Mouse (Mus musculus) MEL (cell line): Measurements from ENCODE around the gene Nf1.

Experiments
- CHD2 ChIP-seq: IDR thresholded peaks from 2 replicates; pipeline ENCODE4 v1.6.1; 2011; ENCODE audit warnings: low read length, improper control_type of control experiment
- CTCF ChIP-seq, 3 experiments: IDR thresholded peaks in 2 of 3; conservative IDR thresholded peaks in 1 of 3; 2 replicates each; pipeline ENCODE4 v1.5.1; 2011 to 2012; ENCODE audit warnings: low read length in 3 of 3, low read depth in 2 of 3, mild to moderate bottlenecking in 2 of 3, improper control_type of control experiment in 1 of 3, inconsistent platforms in 1 of 3, mixed read lengths in 1 of 3, moderate library complexity in 1 of 3; ENCODE audit not compliant: control insufficient read depth in 1 of 3, insufficient read depth in 1 of 3, poor library complexity in 1 of 3, severe bottlenecking in 1 of 3
- JUND ChIP-seq: IDR thresholded peaks from 2 replicates; pipeline ENCODE4 v1.6.1; 2011; ENCODE audit warnings: low read depth, mild to moderate bottlenecking, improper control_type of control experiment, low read length
- KAT2A ChIP-seq: conservative IDR thresholded peaks from 2 replicates; pipeline ENCODE4 v1.6.1; 2012; ENCODE audit warnings: low read depth, low read length, improper control_type of control experiment, inconsistent platforms
- MAFK ChIP-seq: IDR thresholded peaks from 2 replicates; pipeline ENCODE4 v1.6.1; 2011; ENCODE audit warnings: low read depth, mild to moderate bottlenecking, low read length, improper control_type of control experiment, borderline replicate concordance
- MYB ChIP-seq: IDR thresholded peaks from 2 replicates; pipeline ENCODE4 v1.6.1; 2011; ENCODE audit warnings: mild to moderate bottlenecking, low read depth, low read length, improper control_type of control experiment
- POLR2A ChIP-seq, 2 experiments: IDR thresholded peaks; 2 replicates each; pipeline ENCODE4 v1.6.1; 2011 to 2012; ENCODE audit warnings: low read length in 2 of 2, mild to moderate bottlenecking in 2 of 2, control low read depth in 1 of 2, improper control_type of control experiment in 1 of 2, low read depth in 1 of 2, moderate library complexity in 1 of 2; ENCODE audit not compliant: control insufficient read depth in 1 of 2, insufficient read depth in 1 of 2, poor library complexity in 1 of 2
- POLR2AphosphoS5 ChIP-seq: IDR thresholded peaks from 2 replicates; pipeline ENCODE4 v1.6.1; 2012; ENCODE audit warnings: low read depth, borderline replicate concordance, mild to moderate bottlenecking, inconsistent platforms, low read length, moderate library complexity, mixed read lengths
- TAL1 ChIP-seq: IDR thresholded peaks from 2 replicates; pipeline ENCODE4 v1.6.1; 2012; ENCODE audit warnings: mild to moderate bottlenecking, inconsistent platforms, low read length, moderate library complexity, mixed read lengths
- TBP ChIP-seq: IDR thresholded peaks from 2 replicates; pipeline ENCODE4 v1.8.0; 2011; ENCODE audit warnings: low read depth, low read length, improper control_type of control experiment
- TCF12 ChIP-seq: IDR thresholded peaks from 2 replicates; pipeline ENCODE4 v1.6.1; 2014; ENCODE audit warnings: low read depth, mild to moderate bottlenecking, inconsistent platforms, low read length, improper control_type of control experiment, moderate library complexity
- USF1 ChIP-seq: IDR thresholded peaks from 2 replicates; pipeline ENCODE4 v1.6.1; 2014; ENCODE audit warnings: low read depth, mild to moderate bottlenecking, inconsistent platforms, low read length, improper control_type of control experiment, moderate library complexity
- ZMIZ1 ChIP-seq: IDR thresholded peaks from 2 replicates; pipeline ENCODE4 v1.6.1; 2012; ENCODE audit warnings: low read depth, mild to moderate bottlenecking, inconsistent platforms, low read length, improper control_type of control experiment, moderate library complexity

DNA sequence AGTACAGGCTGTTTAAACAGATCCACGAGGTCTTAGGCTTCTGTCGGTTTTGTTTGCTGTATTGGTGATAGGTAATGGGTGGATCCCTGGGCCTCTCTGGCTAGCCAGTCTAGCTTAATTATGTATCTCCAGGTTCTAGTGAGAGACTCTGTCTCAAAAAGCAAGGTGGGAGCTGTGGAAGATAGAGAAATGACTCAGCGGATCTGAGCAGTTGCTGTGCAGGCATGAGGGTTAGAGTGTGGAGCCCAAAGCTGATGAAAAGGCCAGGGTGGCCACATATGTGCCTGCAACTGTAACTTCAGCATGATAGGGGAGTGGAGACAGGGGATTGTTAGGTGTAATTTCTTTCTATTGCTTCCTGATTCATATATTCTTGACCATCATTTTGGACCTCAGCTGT, 17.5 kb downstream of the Nf1 start:
- TF ChIP-seq USF1 (no peak), POLR2A (IDR thresholded peaks at IDR 0.05; ENCODE audit: control insufficient read depth in 1 of 2, insufficient read depth in 1 of 2, low read depth in 1 of 2, low read length in 2 of 2, poor library complexity in 1 of 2) (no peak), ZMIZ1 (no peak), MYB (no peak), CTCF (IDR thresholded peaks at IDR 0.05 in 2 of 3, conservative IDR thresholded peaks at IDR 0.05 in 1 of 3; ENCODE audit: control insufficient read depth in 1 of 3, insufficient read depth in 1 of 3, low read depth in 2 of 3, low read length in 3 of 3, poor library complexity in 1 of 3, severe bottlenecking in 1 of 3) (no peak), CHD2 (no peak), KAT2A (no peak), TBP (no peak), TCF12 (no peak), TAL1 (no peak), POLR2AphosphoS5 (no peak), MAFK (no peak), JUND (no peak)
